Mouse (Mus musculus) forebrain, embryonic 10.5 days (tissue): ENCODE data around the gene Bend7. TPM values are rescaled to one million over a fixed set of nuclear protein-coding genes. Genes with fewer than 3 reads are reported as not detected.

Experiments used
- DNase-seq: peaks from one replicate; pipeline ENCODE4 v3.0.0-alpha.2; 2017; ENCODE audit warnings: low spot score; ENCODE audit errors: extremely low spot score
- H3K27ac ChIP-seq: fragments of 300-500 bp; sonication (generic); 2 replicates; pipeline ENCODE4 v1.5.1; 2016; ENCODE audit warnings: mild to moderate bottlenecking
- H3K27me3 ChIP-seq: fragments of 300-500 bp; sonication (generic); 2 replicates; pipeline ENCODE4 v1.6.1; 2016; ENCODE audit warnings: mild to moderate bottlenecking; ENCODE audit not compliant: poor library complexity, severe bottlenecking
- H3K36me3 ChIP-seq: fragments of 300-500 bp; sonication (generic); replicated peaks from 2 replicates; pipeline ENCODE4 v1.6.1; 2016; ENCODE audit warnings: mild to moderate bottlenecking, moderate library complexity
- H3K4me1 ChIP-seq: fragments of 300-500 bp; sonication (generic); 2 replicates; pipeline ENCODE4 v1.6.1; 2016
- H3K4me3 ChIP-seq: fragments of 300-500 bp; sonication (generic); 2 replicates; pipeline ENCODE4 v1.5.1; 2016; ENCODE audit warnings: mild to moderate bottlenecking, moderate library complexity
- H3K9me3 ChIP-seq: fragments of 300-500 bp; sonication (generic); 2 replicates; pipeline ENCODE4 v1.6.1; 2016; ENCODE audit warnings: mild to moderate bottlenecking, moderate library complexity
- WGBS: fragments of 180-500 bp; shearing (Covaris S2); methylation state at CpG from one replicate; pipeline ENCODE4 v1.1.7; 2016; 5-methylcytosine and 5-hydroxymethylcytosine counted together
- polyA plus RNA-seq: library from polyadenylated mRNA; unstranded; fragments of >200 nt; fragmentation: Nextera tagmentation; extraction: Ambion mirVana; gene quantifications from 2 replicates; pipeline ENCODE4 v1.2.1, GENCODE M21; 2016

Bend7 gene
- polyA plus RNA-seq: 1.7 and 2.0 TPM in 2 replicates

DNA sequence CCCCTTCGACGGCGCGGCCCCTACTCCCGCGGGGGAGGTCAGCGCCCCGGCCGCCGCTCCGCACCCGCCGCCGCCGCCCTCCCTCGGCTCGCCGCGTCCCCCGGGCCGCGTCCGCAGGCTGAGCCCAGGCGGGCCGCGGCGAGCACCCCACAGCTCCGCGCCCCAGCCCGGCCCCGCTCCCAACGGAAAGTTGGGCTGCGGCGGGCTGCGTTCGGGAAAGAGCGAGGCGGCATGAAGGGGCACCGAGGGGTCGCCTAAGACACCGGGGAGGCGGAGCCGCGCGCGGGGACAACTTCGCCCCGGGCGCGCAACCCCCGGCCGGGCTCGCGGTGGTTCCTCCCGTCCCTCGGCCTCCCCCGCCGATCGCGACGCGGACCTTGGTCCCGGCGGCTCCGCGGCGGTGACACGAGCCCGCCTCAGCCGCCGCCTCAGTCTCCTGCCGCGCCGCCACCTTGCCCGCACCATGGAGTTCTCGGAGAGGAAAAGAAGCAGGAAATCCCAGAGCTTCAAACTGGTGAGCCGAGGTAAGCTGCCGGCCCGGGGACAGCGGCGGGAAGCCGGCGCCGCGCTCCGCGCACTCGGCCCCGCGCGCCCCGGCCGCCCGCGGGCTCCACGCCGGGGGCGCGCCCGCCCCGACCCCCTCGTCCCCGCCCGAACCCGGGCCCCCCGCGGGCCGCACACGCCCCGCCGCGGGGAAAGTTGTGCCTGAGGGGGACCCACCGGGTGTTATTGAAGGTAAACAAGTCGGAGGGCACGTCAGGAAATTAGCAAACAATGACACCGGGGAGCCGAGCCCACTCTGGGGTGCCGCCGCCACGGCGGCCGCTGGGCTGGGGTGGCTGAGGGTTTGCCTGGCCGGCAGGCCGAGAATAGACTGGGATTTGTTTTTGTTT is at the start of gene Bend7:
Bend7 (plus strand) TSS at position 63 of the 893 bp plus-strand sequence.
- Histone ChIP-seq H3K4me1 (peaks cover 17% of the 10 kb centered on the region), H3K9me3 (no peaks in the 10 kb centered on the region), H3K4me3 (peak within 1 kb of the TSS; percentile 80), H3K27me3 (peaks cover 58% of the 10 kb centered on the region), H3K27ac (peak within 1 kb of the TSS; percentile 87), H3K36me3 (no peaks in the 10 kb centered on the region)
- WGBS: under 1% methylated on average over 119 of the region's 124 CpGs
- DNase-seq: peak; percentile 38

DNA sequence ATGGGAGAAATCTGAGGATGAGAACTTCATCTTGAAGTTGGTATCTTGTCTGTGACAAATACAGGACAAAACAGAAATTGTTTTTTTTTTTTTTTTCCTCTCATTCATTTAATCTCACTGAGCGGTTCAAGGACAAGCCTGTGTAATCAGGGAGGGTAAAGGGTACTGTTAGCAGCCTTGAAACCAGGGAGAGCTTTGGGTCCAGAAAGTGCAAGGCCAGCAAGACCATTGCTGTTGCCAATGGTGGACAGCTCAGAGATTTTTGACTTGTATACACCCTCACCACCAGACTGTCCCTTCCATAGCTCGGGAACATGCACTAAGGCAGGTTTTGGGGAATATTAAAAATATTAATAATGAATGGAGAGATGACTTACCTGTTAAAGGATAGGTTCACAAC is 49.0 kb upstream of the Bend7 start:
- H3K9me3 ChIP-seq: no peaks in the 10 kb centered on the region
- no peak for DNase-seq
- no peaks in the 10 kb centered on the region for H3K36me3 ChIP-seq
- WGBS: 81% methylated on average over 2 of the region's 2 CpGs
- H3K4me3 ChIP-seq: no peak overlapping the region
- no peaks in the 10 kb centered on the region for H3K27me3 ChIP-seq
- no peaks in the 10 kb centered on the region for H3K4me1 ChIP-seq
- H3K27ac ChIP-seq: no peak overlapping the region

DNA sequence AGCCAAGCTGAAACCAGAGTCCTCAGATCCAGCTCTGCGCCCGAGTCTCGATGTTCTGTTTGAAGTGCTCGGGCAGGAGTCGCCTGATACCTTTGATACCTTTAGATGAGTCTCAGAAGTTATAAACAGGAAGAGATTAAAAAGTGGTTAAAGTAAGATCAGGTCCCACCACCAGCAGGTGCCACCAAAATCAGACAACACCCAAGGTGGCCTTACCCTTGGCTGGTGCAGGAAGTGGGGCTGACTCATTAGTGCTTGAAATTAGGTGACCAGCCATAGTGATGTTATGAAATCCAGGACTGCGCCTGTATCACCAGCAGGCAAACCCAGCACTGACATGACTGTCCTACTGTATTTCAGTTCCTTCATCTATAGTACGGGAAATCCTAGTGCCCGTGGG is 47.9 kb upstream of the Bend7 start:
- no peak for DNase-seq
- no peaks in the 10 kb centered on the region for H3K9me3 ChIP-seq
- H3K27ac ChIP-seq: no peak overlapping the region
- H3K4me1 ChIP-seq: no peaks in the 10 kb centered on the region
- 94% methylated on average over 8 of the region's 8 CpGs for WGBS
- H3K36me3 ChIP-seq: no peaks in the 10 kb centered on the region
- H3K27me3 ChIP-seq: no peaks in the 10 kb centered on the region
- no peak overlapping the region for H3K4me3 ChIP-seq

GRCm38 (mm10) chr2:4671636-4672035 is 46.0 kb upstream of the Bend7 start:
- no peaks in the 10 kb centered on the region for H3K4me1 ChIP-seq
- H3K27ac ChIP-seq: no peak overlapping the region
- no peak for DNase-seq
- no peaks in the 10 kb centered on the region for H3K27me3 ChIP-seq
- 90% methylated on average over 8 of the region's 8 CpGs for WGBS
- no peak overlapping the region for H3K4me3 ChIP-seq
- no peaks in the 10 kb centered on the region for H3K36me3 ChIP-seq
- no peaks in the 10 kb centered on the region for H3K9me3 ChIP-seq

- 84% methylated on average over 3 of the region's 3 CpGs for WGBS
- no peaks in the 10 kb centered on the region for H3K36me3 ChIP-seq
- no peak overlapping the region for H3K27ac ChIP-seq
- H3K9me3 ChIP-seq: no peaks in the 10 kb centered on the region
- H3K27me3 ChIP-seq: no peaks in the 10 kb centered on the region
- DNase-seq: no peak
- no peaks in the 10 kb centered on the region for H3K4me1 ChIP-seq
- H3K4me3 ChIP-seq: no peak overlapping the region
Observed at GRCm38 (mm10) chr2:4679886-4680285, 37.7 kb upstream of the Bend7 start.

DNA sequence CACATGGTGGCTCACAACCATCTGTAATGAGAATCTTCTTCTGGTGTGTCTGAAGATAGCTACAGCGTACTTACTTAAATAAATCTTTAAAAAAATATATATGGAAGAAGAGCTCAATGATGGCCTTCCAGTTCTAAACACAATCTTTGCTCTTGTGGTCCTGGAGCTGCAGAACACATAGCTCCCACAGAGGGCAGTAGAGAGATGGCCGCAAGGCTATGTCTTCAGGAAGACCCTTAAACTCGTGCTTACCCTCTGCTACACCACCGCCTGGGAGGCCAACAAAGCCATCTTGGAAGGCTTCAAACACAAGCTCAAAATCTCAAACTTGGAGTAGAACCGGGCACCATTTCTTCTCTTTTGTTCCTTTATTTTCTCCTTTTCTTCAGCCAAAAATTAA is 6.4 kb upstream of the Bend7 start:
- no peaks in the 10 kb centered on the region for H3K4me1 ChIP-seq
- DNase-seq: no peak
- 52% methylated on average over 5 of the region's 5 CpGs for WGBS
- no peak overlapping the region for H3K4me3 ChIP-seq
- no peaks in the 10 kb centered on the region for H3K9me3 ChIP-seq
- H3K27me3 ChIP-seq: peaks cover 15% of the 10 kb centered on the region
- H3K36me3 ChIP-seq: no peaks in the 10 kb centered on the region
- no peak overlapping the region for H3K27ac ChIP-seq

DNA sequence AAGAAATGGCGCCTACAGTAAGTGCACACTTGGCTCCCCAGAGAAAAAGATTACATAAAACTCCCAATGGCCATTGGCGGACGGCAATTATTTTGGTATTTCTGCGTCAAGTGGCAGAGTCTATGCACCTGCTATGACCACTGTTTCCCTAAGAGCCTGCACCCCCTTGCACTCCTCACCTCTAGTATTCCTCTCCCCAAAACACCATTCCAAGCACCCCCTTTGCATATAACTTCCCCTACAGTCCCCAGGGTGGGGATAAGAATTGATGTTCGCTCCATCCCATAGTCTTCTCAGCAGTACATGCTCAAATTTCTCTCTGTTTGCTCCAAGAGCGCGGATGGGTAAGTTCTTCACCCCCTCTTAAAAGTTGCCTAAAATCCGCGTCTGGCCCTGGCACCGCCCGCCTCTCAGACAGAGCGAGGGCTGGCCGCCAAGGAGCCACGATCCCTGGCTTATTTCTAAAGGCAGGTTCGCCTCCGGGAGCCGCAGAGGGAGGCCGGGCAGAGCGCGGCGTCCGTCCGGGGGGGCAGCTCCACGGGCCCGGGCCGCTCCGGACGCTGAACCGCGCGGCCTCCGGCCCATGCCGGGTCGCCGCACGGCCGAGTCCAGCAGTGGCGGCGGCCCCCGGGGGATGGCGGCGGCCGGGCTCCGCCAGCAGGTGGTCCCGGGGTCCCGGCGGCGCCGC is 406 bp upstream of the Bend7 start:
- Histone ChIP-seq H3K36me3 (no peaks in the 10 kb centered on the region), H3K9me3 (no peaks in the 10 kb centered on the region), H3K4me1 (peaks cover 17% of the 10 kb centered on the region), H3K4me3 (peak overlapping the region; percentile 80), H3K27ac (peak overlapping the region; percentile 87), H3K27me3 (peaks cover 58% of the 10 kb centered on the region)
- 3% methylated on average over 49 of the region's 49 CpGs for WGBS
- DNase-seq: peak; percentile 49

- 93% methylated on average over 8 of the region's 8 CpGs for WGBS
- H3K4me3 ChIP-seq: no peak overlapping the region
Observed at GRCm38 (mm10) chr2:4723088-4723487, 5.5 kb downstream of the Bend7 start.

DNA sequence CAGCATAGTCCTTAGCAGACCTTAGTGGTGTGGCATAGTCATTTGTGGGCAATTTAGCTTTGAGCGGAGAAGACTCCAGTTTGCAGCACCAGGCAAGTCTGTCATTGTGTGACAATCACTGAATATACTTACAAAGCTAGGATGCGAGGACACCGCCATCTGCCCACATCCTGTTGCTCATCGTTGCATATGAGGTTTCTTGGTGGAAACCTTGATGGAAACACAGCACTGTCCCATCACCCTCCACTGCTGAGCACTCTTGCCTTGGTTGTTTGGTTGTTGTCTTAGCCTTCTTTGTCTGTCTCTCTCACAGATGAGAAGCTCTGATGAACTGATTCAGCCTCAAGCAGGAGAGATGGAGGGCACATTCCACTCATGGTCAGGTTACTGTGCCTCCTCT is 12.5 kb downstream of the Bend7 start:
- Histone ChIP-seq H3K4me1 (no peaks in the 10 kb centered on the region), H3K4me3 (no peak overlapping the region), H3K27ac (no peak overlapping the region), H3K27me3 (no peaks in the 10 kb centered on the region), H3K36me3 (no peaks in the 10 kb centered on the region), H3K9me3 (no peaks in the 10 kb centered on the region)
- DNase-seq: no peak
- WGBS: 95% methylated on average over 4 of the region's 4 CpGs

More at GRCm38 (mm10) chr2:4723088-4723487, 5.5 kb downstream of the Bend7 start:
- no peak overlapping the region for H3K27ac ChIP-seq
- H3K9me3 ChIP-seq: no peaks in the 10 kb centered on the region
- H3K36me3 ChIP-seq: no peaks in the 10 kb centered on the region
- DNase-seq: no peak
- peaks cover 31% of the 10 kb centered on the region for H3K27me3 ChIP-seq
- H3K4me1 ChIP-seq: peaks cover 8% of the 10 kb centered on the region; the same call in 1 of the 2 replicates

- Histone ChIP-seq H3K9me3 (no peaks in the 10 kb centered on the region), H3K4me1 (no peaks in the 10 kb centered on the region), H3K36me3 (no peaks in the 10 kb centered on the region), H3K4me3 (no peak overlapping the region), H3K27me3 (no peaks in the 10 kb centered on the region), H3K27ac (no peak overlapping the region)
- 86% methylated on average over 1 of the region's 1 CpGs for WGBS
- no peak for DNase-seq
Observed at GRCm38 (mm10) chr2:4733971-4734370, 16.3 kb downstream of the Bend7 start.

DNA sequence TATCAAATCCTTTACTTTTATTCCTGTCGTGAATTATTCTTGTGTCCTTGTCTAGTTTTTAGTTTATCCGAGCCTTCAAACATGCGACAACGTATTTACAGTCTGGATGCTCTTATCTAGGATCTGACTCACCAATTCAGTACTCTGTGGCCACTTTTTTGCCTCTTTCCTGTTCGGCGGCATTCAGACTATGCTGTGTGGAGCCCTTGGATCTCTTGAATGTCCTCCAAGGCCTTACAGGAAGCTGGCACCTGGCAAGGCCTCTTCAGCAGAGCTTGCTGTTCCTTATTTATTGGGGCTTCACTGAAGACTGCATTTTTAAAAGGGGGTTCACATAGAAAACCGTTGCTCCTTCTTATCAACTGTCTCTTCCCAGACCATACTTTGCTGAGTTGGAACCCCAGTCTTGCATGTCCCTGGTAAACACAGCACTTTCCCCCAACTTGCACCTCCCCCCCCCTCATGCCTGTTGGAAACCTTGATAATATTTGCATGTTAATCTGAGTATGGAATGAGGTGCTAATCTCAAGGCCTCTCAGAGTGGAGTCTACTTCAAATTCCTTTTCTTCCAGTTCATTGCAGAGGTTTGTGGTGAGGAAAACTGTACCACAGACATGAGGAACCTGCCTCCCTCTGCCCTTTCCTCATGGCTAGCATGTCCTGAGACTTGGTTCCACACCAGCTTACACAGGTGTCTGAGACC is 18.6 kb downstream of the Bend7 start:
- Histone ChIP-seq H3K4me1 (no peaks in the 10 kb centered on the region), H3K4me3 (no peak overlapping the region), H3K9me3 (no peaks in the 10 kb centered on the region), H3K27ac (no peak overlapping the region), H3K36me3 (no peaks in the 10 kb centered on the region), H3K27me3 (no peaks in the 10 kb centered on the region)
- no peak for DNase-seq
- WGBS: 90% methylated on average over 7 of the region's 7 CpGs

DNA sequence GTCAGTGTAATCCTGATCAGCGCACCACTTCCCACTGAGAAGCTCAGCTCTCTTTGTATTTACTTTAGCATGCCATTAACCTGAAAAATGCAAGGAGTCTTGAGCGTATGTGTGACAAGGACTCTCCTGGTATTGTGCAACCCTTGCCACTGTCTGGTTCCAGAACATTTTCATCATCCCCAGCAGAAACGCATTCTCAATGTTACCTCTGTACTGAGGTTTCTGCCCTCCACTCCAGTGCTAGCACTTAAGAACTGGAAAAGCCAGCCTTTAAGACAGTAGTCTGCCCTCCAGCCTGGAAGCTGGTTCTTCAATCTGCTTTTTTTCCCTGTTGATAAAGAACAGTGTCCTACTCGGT is 19.1 kb downstream of the Bend7 start:
- Histone ChIP-seq H3K36me3 (no peaks in the 10 kb centered on the region), H3K9me3 (no peaks in the 10 kb centered on the region), H3K27me3 (no peaks in the 10 kb centered on the region), H3K4me1 (no peaks in the 10 kb centered on the region), H3K27ac (no peak overlapping the region), H3K4me3 (no peak overlapping the region)
- WGBS: 88% methylated on average over 4 of the region's 4 CpGs
- DNase-seq: no peak

- WGBS: 90% methylated on average over 6 of the region's 6 CpGs
- Histone ChIP-seq H3K36me3 (no peaks in the 10 kb centered on the region), H3K27me3 (no peaks in the 10 kb centered on the region), H3K4me1 (peaks cover 11% of the 10 kb centered on the region; the same call in 1 of the 2 replicates), H3K27ac (no peak overlapping the region), H3K9me3 (no peaks in the 10 kb centered on the region), H3K4me3 (no peak overlapping the region)
- no peak for DNase-seq
Observed at GRCm38 (mm10) chr2:4751918-4752317, 34.3 kb downstream of the Bend7 start.
